Mouse (Mus musculus): ENCODE measurements around the gene Klf7. TPM values are rescaled to one million over a fixed set of nuclear protein-coding genes. Genes with fewer than 3 reads are reported as not detected.

Klf7 gene
- polyA plus RNA-seq (2015; fragmentation: Nextera tagmentation; extraction: Ambion mirVana): 5.6 and 7.3 TPM in 2 replicates

- DNase-seq (peak; percentile 91), ATAC-seq (ENCODE audit: low read depth) (peak; percentile 94)
- WGBS (ENCODE audit: insufficient replicate concordance): under 1% methylated on average over 82 of the region's 82 CpGs
- peak within 1 kb of the TSS; percentile 88 for H3K9ac ChIP-seq
- peak within 1 kb of the TSS; percentile 77 for H3K4me3 ChIP-seq (replicated peaks)
- H3K4me1 ChIP-seq (replicated peaks): peaks cover 33% of the 10 kb centered on the region
- peak within 1 kb of the TSS; percentile 94 for H3K4me2 ChIP-seq
- peaks cover 17% of the 10 kb centered on the region for H3K27me3 ChIP-seq
- no peaks in the 10 kb centered on the region for H3K9me3 ChIP-seq (replicated peaks)
- peak within 1 kb of the TSS; percentile 96 for H3K27ac ChIP-seq
- no peaks in the 10 kb centered on the region for H3K36me3 ChIP-seq
These were observed at the start of gene Klf7 for GRCm38 (mm10) chr1:64121559-64122465. Gene Klf7, minus strand, starts transcription at chr1:64122282.

GRCm38 (mm10) chr1:64164526-64165062, 42.5 kb upstream of the Klf7 start:
- WGBS (ENCODE audit: insufficient replicate concordance): 64% methylated on average over 5 of the region's 5 CpGs
- H3K9me3 ChIP-seq (replicated peaks): no peaks in the 10 kb centered on the region
- no peak for ATAC-seq (ENCODE audit: low read depth)
- H3K36me3 ChIP-seq: no peaks in the 10 kb centered on the region
- DNase-seq: no peak
- H3K27me3 ChIP-seq: no peaks in the 10 kb centered on the region
- no peaks in the 10 kb centered on the region for H3K4me1 ChIP-seq (replicated peaks)
- no peak overlapping the region for H3K9ac ChIP-seq
- H3K4me3 ChIP-seq (replicated peaks): no peak overlapping the region
- no peak overlapping the region for H3K4me2 ChIP-seq
- no peak overlapping the region for H3K27ac ChIP-seq

GRCm38 (mm10) chr1:64158766-64159165, 36.7 kb upstream of the Klf7 start:
- no peaks in the 10 kb centered on the region for H3K9me3 ChIP-seq (replicated peaks)
- no peaks in the 10 kb centered on the region for H3K36me3 ChIP-seq
- no peak overlapping the region for H3K9ac ChIP-seq
- no peak for DNase-seq
- H3K27me3 ChIP-seq: no peaks in the 10 kb centered on the region
- no peak for ATAC-seq (ENCODE audit: low read depth)
- H3K4me3 ChIP-seq (replicated peaks): no peak overlapping the region
- no peak overlapping the region for H3K4me2 ChIP-seq
- no peak overlapping the region for H3K27ac ChIP-seq
- 26% methylated on average over 3 of the region's 3 CpGs for WGBS (ENCODE audit: insufficient replicate concordance)
- H3K4me1 ChIP-seq (replicated peaks): no peaks in the 10 kb centered on the region

- no peak overlapping the region for H3K27ac ChIP-seq
- DNase-seq: no peak
- H3K4me3 ChIP-seq (replicated peaks): no peak overlapping the region
- ATAC-seq (ENCODE audit: low read depth): no peak
- no peaks in the 10 kb centered on the region for H3K9me3 ChIP-seq (replicated peaks)
- no peaks in the 10 kb centered on the region for H3K36me3 ChIP-seq
- no peak overlapping the region for H3K4me2 ChIP-seq
- 66% methylated on average over 3 of the region's 3 CpGs for WGBS (ENCODE audit: insufficient replicate concordance)
- no peaks in the 10 kb centered on the region for H3K27me3 ChIP-seq
- no peaks in the 10 kb centered on the region for H3K4me1 ChIP-seq (replicated peaks)
- H3K9ac ChIP-seq: no peak overlapping the region
These were observed 27.1 kb upstream of the Klf7 start for GRCm38 (mm10) chr1:64149185-64149584.

- Histone ChIP-seq H3K36me3 (no peaks in the 10 kb centered on the region), H3K4me2 (no peak overlapping the region), H3K27me3 (no peaks in the 10 kb centered on the region), H3K4me3 (replicated peaks) (no peak overlapping the region), H3K9ac (no peak overlapping the region), H3K4me1 (replicated peaks) (no peaks in the 10 kb centered on the region), H3K27ac (no peak overlapping the region), H3K9me3 (replicated peaks) (no peaks in the 10 kb centered on the region)
- ATAC-seq (ENCODE audit: low read depth) (no peak), DNase-seq (no peak)
- WGBS (ENCODE audit: insufficient replicate concordance): 58% methylated on average over 6 of the region's 6 CpGs
These were observed 20.8 kb upstream of the Klf7 start for GRCm38 (mm10) chr1:64142691-64143445.

DNA sequence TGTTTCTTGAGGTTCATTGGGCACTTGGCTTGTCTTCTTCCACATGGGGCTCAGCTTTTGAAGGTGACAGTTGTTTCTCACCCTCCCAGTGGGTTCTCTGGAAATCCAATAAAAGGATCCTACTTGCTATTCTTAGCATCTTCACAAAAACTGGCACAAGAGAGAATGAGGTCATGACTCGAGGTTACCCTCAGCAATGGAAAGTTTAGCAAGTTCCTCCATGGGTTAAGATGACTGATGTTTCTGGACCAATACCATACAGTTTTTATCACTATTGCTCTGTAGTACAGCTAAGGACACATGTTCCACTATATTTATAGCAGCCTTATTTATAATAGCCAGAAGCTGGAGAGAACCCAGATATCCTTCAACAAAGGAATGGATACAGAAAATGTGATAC, 12.4 kb upstream of the Klf7 start:
- H3K9me3 ChIP-seq (replicated peaks): no peaks in the 10 kb centered on the region
- DNase-seq (no peak), ATAC-seq (ENCODE audit: low read depth) (no peak)
- no peaks in the 10 kb centered on the region for H3K36me3 ChIP-seq
- H3K27me3 ChIP-seq: no peaks in the 10 kb centered on the region
- 50% methylated on average over 1 of the region's 1 CpGs for WGBS (ENCODE audit: insufficient replicate concordance)
- H3K9ac ChIP-seq: no peak overlapping the region
- no peaks in the 10 kb centered on the region for H3K4me1 ChIP-seq (replicated peaks)
- H3K4me3 ChIP-seq (replicated peaks): no peak overlapping the region
- no peak overlapping the region for H3K27ac ChIP-seq
- no peak overlapping the region for H3K4me2 ChIP-seq

DNA sequence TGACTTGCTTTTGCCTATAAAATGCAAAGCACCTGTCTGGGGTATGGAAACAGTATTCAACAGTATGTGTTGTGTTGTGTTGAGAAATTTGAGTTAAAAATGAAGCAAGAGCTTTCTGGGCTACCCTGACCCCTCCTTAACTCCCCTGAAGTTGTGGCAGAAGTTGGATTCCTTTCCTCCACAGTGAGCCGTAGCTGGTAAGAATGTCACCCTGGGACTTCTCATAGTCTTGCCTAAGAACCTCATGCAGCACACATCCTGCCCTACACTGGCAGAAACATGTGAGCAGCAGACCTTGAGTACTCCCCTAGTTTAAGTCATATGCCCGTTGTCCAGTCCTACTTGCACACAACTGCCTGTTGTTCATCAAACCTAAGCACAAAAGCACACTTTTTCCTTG, 4.7 kb upstream of the Klf7 start:
- ATAC-seq (ENCODE audit: low read depth): no peak
- no peak overlapping the region for H3K4me3 ChIP-seq (replicated peaks)
- H3K27me3 ChIP-seq: no peaks in the 10 kb centered on the region
- no peaks in the 10 kb centered on the region for H3K9me3 ChIP-seq (replicated peaks)
- 68% methylated on average over 2 of the region's 2 CpGs for WGBS (ENCODE audit: insufficient replicate concordance)
- H3K27ac ChIP-seq: no peak overlapping the region
- H3K9ac ChIP-seq: no peak overlapping the region
- no peak overlapping the region for H3K4me2 ChIP-seq
- peaks cover 3% of the 10 kb centered on the region; the same call in 1 of the 2 replicates for H3K4me1 ChIP-seq (replicated peaks)
- DNase-seq: no peak
- no peaks in the 10 kb centered on the region for H3K36me3 ChIP-seq

- ATAC-seq (ENCODE audit: low read depth) (no peak), DNase-seq (no peak)
- peaks cover 17% of the 10 kb centered on the region for H3K27me3 ChIP-seq
- peak overlapping the region; percentile 77 for H3K4me3 ChIP-seq (replicated peaks)
- peak overlapping the region; percentile 94 for H3K4me2 ChIP-seq
- peak overlapping the region; percentile 96 for H3K27ac ChIP-seq
- peak overlapping the region; percentile 88 for H3K9ac ChIP-seq
- 21% methylated on average over 9 of the region's 9 CpGs for WGBS (ENCODE audit: insufficient replicate concordance)
- no peaks in the 10 kb centered on the region for H3K9me3 ChIP-seq (replicated peaks)
- no peaks in the 10 kb centered on the region for H3K36me3 ChIP-seq
- H3K4me1 ChIP-seq (replicated peaks): peaks cover 26% of the 10 kb centered on the region
These were observed 366 bp upstream of the Klf7 start for GRCm38 (mm10) chr1:64122466-64122830.

- DNase-seq (peak; percentile 33), ATAC-seq (ENCODE audit: low read depth) (peak; percentile 19)
- H3K4me1 ChIP-seq (replicated peaks): peaks cover 34% of the 10 kb centered on the region
- H3K27me3 ChIP-seq: peaks cover 17% of the 10 kb centered on the region
- no peaks in the 10 kb centered on the region for H3K9me3 ChIP-seq (replicated peaks)
- 1% methylated on average over 25 of the region's 25 CpGs for WGBS (ENCODE audit: insufficient replicate concordance)
- no peaks in the 10 kb centered on the region for H3K36me3 ChIP-seq
- peak overlapping the region; percentile 73 for H3K27ac ChIP-seq
- H3K4me3 ChIP-seq (replicated peaks): peak overlapping the region; percentile 77
- peak overlapping the region; percentile 94 for H3K4me2 ChIP-seq
- peak overlapping the region; percentile 68 for H3K9ac ChIP-seq
These were observed 1.1 kb downstream of the Klf7 start for GRCm38 (mm10) chr1:64120811-64121515.

GRCm38 (mm10) chr1:64120421-64120810, 1.7 kb downstream of the Klf7 start:
- DNase-seq: no peak
- ATAC-seq (ENCODE audit: low read depth): no peak
- Histone ChIP-seq H3K27me3 (peaks cover 17% of the 10 kb centered on the region), H3K9me3 (replicated peaks) (no peaks in the 10 kb centered on the region), H3K4me2 (peak overlapping the region; percentile 94), H3K4me1 (replicated peaks) (peaks cover 34% of the 10 kb centered on the region), H3K4me3 (replicated peaks) (peak overlapping the region; percentile 77), H3K36me3 (no peaks in the 10 kb centered on the region), H3K9ac (peak overlapping the region; percentile 68), H3K27ac (peak overlapping the region; percentile 73)
- WGBS (ENCODE audit: insufficient replicate concordance): under 1% methylated on average over 13 of the region's 13 CpGs

GRCm38 (mm10) chr1:64119851-64120250, 2.2 kb downstream of the Klf7 start:
- 4% methylated on average over 8 of the region's 8 CpGs for WGBS (ENCODE audit: insufficient replicate concordance)
- no peak for ATAC-seq (ENCODE audit: low read depth)
- H3K9me3 ChIP-seq (replicated peaks): no peaks in the 10 kb centered on the region
- H3K4me3 ChIP-seq (replicated peaks): peak overlapping the region; percentile 77
- peaks cover 34% of the 10 kb centered on the region for H3K4me1 ChIP-seq (replicated peaks)
- no peaks in the 10 kb centered on the region for H3K36me3 ChIP-seq
- peak overlapping the region; percentile 68 for H3K9ac ChIP-seq
- no peak for DNase-seq
- H3K27me3 ChIP-seq: peaks cover 17% of the 10 kb centered on the region
- peak overlapping the region; percentile 73 for H3K27ac ChIP-seq
- peak overlapping the region; percentile 94 for H3K4me2 ChIP-seq
